Mouse (Mus musculus): Measurements from ENCODE around the gene Pus7l.

Gene Pus7l

GRCm38 (mm10) chr15:94543409-94544051 lies at the start of gene Pus7l, which contains the start of gene Irak4:
TSS of gene Pus7l (minus strand) at chr15:94543547.
TSS of gene Irak4 (plus strand) at chr15:94543643.
- in situ Hi-C loops (cut with MboI, MseI) = loop anchor here (25.0 kb wide), 1 partner anchor 1281 kb away; no protein-coding TSS in a partner anchor

DNA sequence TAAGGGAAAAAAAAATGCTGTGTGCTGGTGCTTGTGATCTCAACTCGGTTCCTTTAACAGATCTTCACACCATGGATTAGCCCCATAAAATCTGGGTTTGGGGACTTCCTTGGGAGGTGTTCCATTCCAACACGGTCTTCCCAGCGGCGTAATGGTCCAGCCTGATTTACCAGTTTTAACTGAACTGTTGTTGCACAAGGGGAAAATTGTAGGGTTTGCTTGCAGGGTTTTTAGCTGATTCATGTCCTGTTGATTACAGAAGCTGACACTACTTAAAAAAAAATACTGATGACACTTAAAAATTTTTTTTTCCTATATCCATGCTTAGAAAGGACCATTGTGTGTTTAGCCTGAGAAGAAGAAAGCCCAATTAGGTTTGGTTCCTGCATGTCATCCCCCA lies 48.0 kb upstream of the Pus7l start:
- in situ Hi-C loops (cut with MboI, MseI) = loop anchor here (10.0 to 25.0 kb wide), 2 partner anchors 1213 to 1871 kb away; partner anchors contain the start of gene Scaf11

DNA sequence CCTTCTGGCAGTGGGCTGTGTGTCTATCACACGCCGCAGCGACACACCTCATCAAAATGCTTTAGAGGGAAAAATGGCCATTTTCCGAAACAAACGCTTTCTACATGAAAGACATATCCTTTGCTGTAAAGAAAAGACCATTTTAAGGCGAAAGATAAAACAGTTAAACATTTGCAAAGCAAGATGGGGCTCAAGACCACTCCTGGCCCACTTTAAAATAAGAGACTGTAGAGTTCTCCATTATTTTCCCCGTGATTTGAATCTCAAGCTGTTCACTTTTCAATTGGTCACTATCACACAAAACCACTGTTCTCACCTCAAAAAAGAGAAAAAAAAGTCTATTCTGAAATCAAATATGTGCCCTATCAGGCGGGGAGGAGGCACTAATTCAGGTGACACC lies 46.7 kb upstream of the Pus7l start:
- in situ Hi-C loops (cut with MboI, MseI) = loop anchor here (10.0 to 25.0 kb wide), 2 partner anchors 1215 to 1872 kb away; partner anchors contain the start of gene Scaf11

DNA sequence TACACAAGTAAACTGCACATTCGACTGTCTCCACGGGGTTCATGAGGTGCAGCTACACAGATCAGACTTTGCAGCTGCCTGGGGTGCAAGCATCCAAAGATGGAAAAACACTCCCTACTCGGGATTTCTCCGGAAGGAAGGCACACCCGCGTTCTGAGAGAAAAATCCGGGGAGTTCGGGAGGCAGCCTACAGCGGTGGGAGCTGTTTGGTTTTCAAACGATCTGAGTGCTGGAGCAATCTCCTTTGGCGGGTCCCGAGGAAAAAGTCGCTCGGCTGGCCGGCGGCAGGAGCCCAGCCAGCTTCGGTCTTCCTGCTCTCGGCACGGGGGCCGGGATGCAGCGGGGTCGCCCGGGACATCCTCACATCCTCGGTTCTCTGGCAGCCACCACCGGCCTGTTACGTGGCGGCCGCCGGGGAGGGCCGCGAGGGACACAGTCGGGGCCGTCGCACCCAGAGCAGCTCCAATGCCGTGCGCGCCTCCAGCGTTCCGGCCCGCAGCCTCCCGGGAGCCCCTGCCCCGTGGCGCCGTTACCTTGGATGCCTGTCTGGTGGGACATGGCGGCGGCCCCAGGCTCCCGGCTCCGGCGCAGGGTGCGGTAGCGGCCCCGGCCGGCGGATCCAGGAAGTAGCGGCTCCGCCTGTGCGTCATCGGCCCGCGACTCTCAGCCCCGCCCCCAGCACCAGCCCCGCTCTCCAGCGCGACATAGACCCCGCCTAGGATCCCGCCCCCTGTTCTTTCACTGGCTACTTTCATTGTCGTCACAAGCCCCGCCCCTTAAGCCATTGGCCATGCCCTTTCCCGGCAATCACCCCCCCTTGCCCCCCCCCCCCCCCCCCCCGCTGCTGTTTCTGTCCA lies 46.1 kb upstream of the Pus7l start, which contains the start of gene Twf1:
Gene Twf1 (minus strand): TSS at position 671 of the 857 bp plus-strand sequence.
- in situ Hi-C loops (cut with MboI, MseI) = loop anchor here (10.0 to 25.0 kb wide), 2 partner anchors 1215 to 1873 kb away; partner anchors contain the start of gene Scaf11

DNA sequence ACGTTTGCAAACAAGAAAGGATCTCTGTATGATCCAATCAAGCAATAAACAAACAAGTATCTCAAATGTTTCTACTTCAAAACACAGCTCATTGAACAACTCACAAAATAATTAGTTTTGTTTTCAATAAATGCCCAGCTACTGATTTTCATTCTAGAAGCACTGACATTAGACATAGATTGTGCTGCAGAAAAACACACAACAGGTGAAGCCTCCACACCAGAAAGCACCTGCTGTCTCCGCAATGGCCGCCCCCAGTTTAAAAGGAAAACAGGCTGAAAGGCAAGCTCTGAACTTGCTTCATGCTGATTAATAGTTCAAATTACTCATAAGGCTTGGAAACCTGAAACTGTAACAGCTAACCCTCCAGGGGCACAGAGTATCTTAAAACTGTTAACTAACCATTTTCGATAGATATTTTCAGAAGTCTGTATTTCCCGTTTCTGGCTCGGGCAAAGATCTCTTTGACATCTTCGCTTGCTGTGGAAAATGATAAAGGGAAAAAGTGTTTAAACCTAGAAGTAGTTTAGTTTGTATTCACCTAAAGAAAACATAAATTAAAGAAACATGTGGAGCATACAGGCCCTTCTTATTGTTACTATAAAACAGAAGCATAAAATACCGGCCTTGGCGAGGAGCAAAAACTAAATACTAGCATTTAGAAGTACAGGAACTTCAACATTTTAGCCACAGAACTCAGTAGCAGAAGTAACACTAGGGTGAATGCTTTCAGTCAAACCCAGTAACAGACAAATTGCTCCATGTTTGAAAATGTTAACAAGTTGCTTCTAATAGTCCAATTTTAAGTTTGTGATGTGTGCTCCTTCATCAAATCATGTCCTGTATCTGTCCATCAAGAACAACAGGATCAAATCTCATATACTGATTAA lies 44.7 kb upstream of the Pus7l start:
- in situ Hi-C loops (cut with MboI, MseI) = loop anchor here (25.0 kb wide), 1 partner anchor 1874 kb away; the partner anchor contains the start of gene Scaf11

DNA sequence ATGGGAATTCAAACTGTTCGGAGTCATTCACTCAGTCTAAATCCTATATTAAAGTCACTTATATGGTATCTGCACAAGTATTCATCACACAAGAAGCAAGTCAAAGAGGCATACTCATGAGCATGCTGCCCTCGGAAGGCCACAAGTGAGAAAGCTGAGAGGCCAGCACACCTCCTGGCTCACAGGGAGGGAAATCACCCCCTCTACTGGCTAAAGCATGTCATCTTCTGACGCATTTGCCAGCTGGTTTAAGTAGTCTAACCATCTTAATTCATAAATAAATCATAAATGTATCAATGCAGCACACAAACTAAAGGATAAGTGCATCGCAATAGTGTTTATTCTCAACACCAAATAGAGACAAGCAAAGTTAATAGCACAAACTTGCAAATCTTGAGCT lies 41.4 kb upstream of the Pus7l start:
- in situ Hi-C loops (cut with MboI, MseI) = loop anchor here (25.0 kb wide), 1 partner anchor 1878 kb away; the partner anchor contains the start of gene Scaf11

DNA sequence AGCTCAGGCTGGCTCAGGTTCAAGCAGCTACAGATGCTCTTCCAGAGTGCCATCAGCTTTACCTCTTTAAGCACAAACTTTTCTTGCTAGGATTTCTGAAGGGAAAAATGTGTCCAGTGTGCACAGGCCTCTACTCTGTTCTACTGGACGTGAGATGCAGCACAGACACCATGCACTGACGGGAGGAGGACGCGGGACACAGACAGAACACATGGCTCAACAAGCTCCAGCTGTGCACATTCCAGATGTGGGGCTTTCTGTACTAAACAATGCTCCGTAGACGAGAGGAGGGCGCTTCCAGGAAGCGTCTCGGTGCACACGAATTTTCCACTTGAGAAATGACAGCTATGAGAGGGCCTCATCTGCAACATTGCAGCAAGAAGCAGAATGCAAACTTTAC lies 39.8 kb upstream of the Pus7l start:
- in situ Hi-C loops (cut with MboI, MseI) = loop anchor here (25.0 kb wide), 1 partner anchor 1879 kb away; the partner anchor contains the start of gene Scaf11

GRCm38 (mm10) chr15:94582000-94582593 lies 38.8 kb upstream of the Pus7l start:
- in situ Hi-C loops (cut with MboI, MseI) = loop anchor here (25.0 kb wide), 1 partner anchor 1880 kb away; the partner anchor contains the start of gene Scaf11

GRCm38 (mm10) chr15:94574566-94575268 lies 31.4 kb upstream of the Pus7l start:
- in situ Hi-C loops (cut with MboI, MseI) = loop anchor here (5.0 to 25.0 kb wide), 2 partner anchors 37 to 1888 kb away; partner anchors contain the start of gene Scaf11

- in situ Hi-C loops (cut with MboI, MseI) = no loop called here
These were observed 29.4 kb upstream of the Pus7l start for GRCm38 (mm10) chr15:94572746-94573145.

GRCm38 (mm10) chr15:94571501-94571900 lies 28.2 kb upstream of the Pus7l start:
- in situ Hi-C loops (cut with MboI, MseI) = no loop called here

GRCm38 (mm10) chr15:94568496-94569182 lies 25.3 kb upstream of the Pus7l start:
- in situ Hi-C loops (cut with MboI, MseI) = no loop called here

DNA sequence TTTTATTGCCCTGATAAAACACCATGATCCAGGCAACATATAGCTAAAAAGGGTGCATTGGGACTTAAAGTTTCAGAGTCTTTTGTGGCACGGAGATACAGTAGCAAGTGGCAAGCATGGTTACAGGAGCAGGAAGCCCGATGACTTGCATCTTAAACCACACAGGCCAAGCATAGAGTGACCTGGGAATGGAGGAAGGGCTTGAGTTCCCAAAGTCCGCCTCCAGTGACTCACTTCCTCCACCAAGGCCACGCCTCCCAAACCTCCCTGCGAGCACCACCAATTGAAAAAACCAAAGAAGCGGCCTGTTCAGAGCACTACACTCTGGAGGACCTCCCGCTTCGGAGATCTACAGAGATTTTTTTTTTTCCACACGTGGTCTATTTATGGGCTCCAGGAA lies 22.5 kb upstream of the Pus7l start:
- in situ Hi-C loops (cut with MboI, MseI) = no loop called here

- in situ Hi-C loops (cut with MboI, MseI) = no loop called here
These were observed 21.6 kb upstream of the Pus7l start for GRCm38 (mm10) chr15:94564909-94565308.

- in situ Hi-C loops (cut with MboI, MseI) = loop anchor here (10.0 kb wide), 1 partner anchor 46 kb away; no protein-coding TSS in a partner anchor
These were observed 15.7 kb upstream of the Pus7l start for GRCm38 (mm10) chr15:94558895-94559656.

- in situ Hi-C loops (cut with MboI, MseI) = loop anchor here (10.0 kb wide), 1 partner anchor 47 kb away; no protein-coding TSS in a partner anchor
These were observed 14.1 kb upstream of the Pus7l start for GRCm38 (mm10) chr15:94557442-94557841.

DNA sequence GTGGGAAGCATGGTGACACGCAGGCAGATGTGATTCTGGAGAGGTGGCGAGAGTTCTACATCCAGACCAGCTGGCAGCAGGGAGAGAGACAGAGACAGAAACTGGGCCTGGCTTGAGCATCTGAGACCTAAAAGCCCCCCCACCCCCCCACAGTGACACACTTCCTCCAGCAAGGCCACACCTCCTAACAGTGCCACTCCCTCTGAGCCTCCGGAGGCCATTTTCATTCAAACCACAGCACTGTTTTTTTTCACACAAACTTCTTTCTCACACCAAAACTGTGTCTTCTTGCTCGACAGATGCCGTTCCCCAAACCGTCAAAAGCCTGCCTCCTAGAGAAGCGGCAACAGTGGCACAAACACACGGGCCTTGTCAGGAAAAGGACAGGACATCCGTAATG lies 10.2 kb upstream of the Pus7l start:
- in situ Hi-C loops (cut with MboI, MseI) = loop anchor here (10.0 kb wide), 1 partner anchor 51 kb away; no protein-coding TSS in a partner anchor

DNA sequence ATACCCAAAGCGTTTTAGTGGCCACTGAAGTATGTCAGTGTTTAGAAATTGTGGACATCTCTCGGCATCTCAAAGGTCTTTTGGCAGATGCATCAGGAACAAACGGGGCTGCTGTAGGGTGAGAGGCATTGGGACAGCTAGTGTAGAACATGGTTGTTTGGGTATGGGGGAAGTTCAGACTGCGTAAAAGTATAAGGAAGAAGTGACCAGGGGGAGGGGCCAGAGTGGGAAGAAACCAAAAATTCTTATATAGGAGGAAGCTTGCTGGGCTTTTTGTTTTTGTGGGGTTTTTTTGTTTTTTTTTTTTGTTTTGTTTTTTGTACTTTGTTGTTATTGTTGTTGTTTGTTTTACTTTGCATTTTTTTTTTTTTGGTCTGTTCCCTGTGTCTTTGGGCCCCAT lies 1.5 kb upstream of the Pus7l start:
- in situ Hi-C loops (cut with MboI, MseI) = loop anchor here (5.0 to 25.0 kb wide), 2 partner anchors 107 to 1283 kb away; no protein-coding TSS in a partner anchor
